Mouse (Mus musculus): ENCODE measurements around the gene Neu2.

GRCm38 (mm10) chr1:87471914-87472313, 37.8 kb upstream of the Neu2 start:
- no peak for TF ChIP-seq CTCF (IDR thresholded peaks at IDR 0.05; ENCODE audit: control insufficient read depth, insufficient read depth, low read length)
- no peak for TF ChIP-seq POLR2A (IDR thresholded peaks at IDR 0.05; ENCODE audit: borderline replicate concordance, control insufficient read depth, low read depth, low read length)
